Mouse (Mus musculus) embryonic facial prominence, embryonic 15.5 days (tissue): Measurements from ENCODE around the gene Ccdc149. TPM values are rescaled to one million over a fixed set of nuclear protein-coding genes. Genes with fewer than 3 reads are reported as not detected.

Experiments used
- ATAC-seq: fragments of 200-750 bp; cut with Nextera tagmentation; 2 replicates; pipeline ENCODE4 v1.8.0; 2017; ENCODE audit warnings: low read depth, moderate TSS enrichment; ENCODE audit not compliant: insufficient number of reproducible peaks, low FRiP score, low TSS enrichment
- H3K27ac ChIP-seq: fragments of 300-500 bp; sonication (generic); replicated peaks from 2 replicates; pipeline ENCODE4 v1.5.1; 2015; ENCODE audit warnings: mild to moderate bottlenecking, inconsistent platforms
- H3K27me3 ChIP-seq: fragments of 300-500 bp; sonication (generic); 2 replicates; pipeline ENCODE4 v1.6.1; 2015; ENCODE audit warnings: inconsistent platforms
- H3K36me3 ChIP-seq: fragments of 300-500 bp; sonication (generic); 2 replicates; pipeline ENCODE4 v1.6.1; 2015; ENCODE audit warnings: mild to moderate bottlenecking, inconsistent platforms
- H3K4me1 ChIP-seq: fragments of 300-500 bp; sonication (generic); 2 replicates; pipeline ENCODE4 v1.6.1; 2015; ENCODE audit warnings: inconsistent platforms
- H3K4me2 ChIP-seq: fragments of 300-500 bp; sonication (generic); replicated peaks from 2 replicates; pipeline ENCODE4 v1.6.1; 2015; ENCODE audit warnings: mild to moderate bottlenecking, inconsistent platforms
- H3K4me3 ChIP-seq: fragments of 300-500 bp; sonication (generic); replicated peaks from 2 replicates; pipeline ENCODE4 v1.5.1; 2015; ENCODE audit warnings: mild to moderate bottlenecking, inconsistent platforms
- H3K9ac ChIP-seq: fragments of 300-500 bp; sonication (generic); 2 replicates; pipeline ENCODE4 v1.6.1; 2015; ENCODE audit warnings: inconsistent platforms
- H3K9me3 ChIP-seq: fragments of 300-500 bp; sonication (generic); replicated peaks from 2 replicates; pipeline ENCODE4 v1.6.1; 2016; ENCODE audit warnings: inconsistent platforms
- WGBS: fragments of 180-500 bp; shearing (Covaris S2); methylation state at CpG from one replicate; pipeline ENCODE4 v1.1.7; 2015; 5-methylcytosine and 5-hydroxymethylcytosine counted together
- polyA plus RNA-seq: library from polyadenylated mRNA; unstranded; fragments of >200 nt; fragmentation: Nextera tagmentation; extraction: Ambion mirVana; gene quantifications from 2 replicates; pipeline ENCODE4 v1.2.1, GENCODE M21; 2015

The Ccdc149 gene
- polyA plus RNA-seq, 1 experiment from 2014 or later: 4.1 TPM

DNA sequence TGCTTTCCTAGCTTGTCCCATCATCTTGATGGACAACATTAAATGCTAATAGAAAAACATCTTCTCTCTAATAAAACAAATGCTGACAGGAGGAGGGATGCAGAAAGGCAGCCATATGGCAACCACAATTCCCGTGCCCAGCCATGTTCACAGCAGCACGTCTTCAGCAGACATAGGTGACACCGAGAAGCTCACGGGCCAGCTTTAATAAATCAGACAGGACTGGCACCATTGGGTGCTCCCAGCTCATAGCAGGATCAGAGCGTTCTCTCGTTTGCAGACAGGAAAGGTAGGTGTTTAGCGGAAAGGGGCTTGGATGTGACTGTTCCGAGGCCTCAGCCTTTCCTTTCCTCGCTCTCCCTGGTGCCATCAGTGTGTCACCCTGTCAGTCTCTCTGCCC, 95.5 kb downstream of the Ccdc149 start:
- no peak for ATAC-seq
- H3K36me3 ChIP-seq: no peaks in the 10 kb centered on the region
- H3K4me2 ChIP-seq: no peak overlapping the region
- no peaks in the 10 kb centered on the region for H3K9me3 ChIP-seq
- no peaks in the 10 kb centered on the region for H3K27me3 ChIP-seq
- H3K4me3 ChIP-seq: no peak overlapping the region
- no peak overlapping the region for H3K9ac ChIP-seq
- no peaks in the 10 kb centered on the region for H3K4me1 ChIP-seq
- 81% methylated on average over 9 of the region's 9 CpGs for WGBS
- H3K27ac ChIP-seq: no peak overlapping the region

- ATAC-seq: no peak
- Histone ChIP-seq H3K36me3 (no peaks in the 10 kb centered on the region), H3K9me3 (no peaks in the 10 kb centered on the region), H3K4me3 (no peak overlapping the region), H3K27me3 (no peaks in the 10 kb centered on the region), H3K27ac (no peak overlapping the region), H3K9ac (no peak overlapping the region), H3K4me1 (peaks cover 7% of the 10 kb centered on the region), H3K4me2 (no peak overlapping the region)
- WGBS: 63% methylated on average over 6 of the region's 6 CpGs
Observed at GRCm38 (mm10) chr5:52370901-52371300, 100.4 kb downstream of the Ccdc149 start.

- Histone ChIP-seq H3K4me2 (peak overlapping the region; percentile 38), H3K4me3 (peak overlapping the region; percentile 21), H3K9ac (no peak overlapping the region), H3K27ac (no peak overlapping the region), H3K36me3 (no peaks in the 10 kb centered on the region), H3K9me3 (no peaks in the 10 kb centered on the region), H3K4me1 (peaks cover 16% of the 10 kb centered on the region), H3K27me3 (no peaks in the 10 kb centered on the region)
- WGBS: 50% methylated on average over 63 of the region's 63 CpGs
- no peak for ATAC-seq
Observed at GRCm38 (mm10) chr5:52367866-52368840, 103.2 kb downstream of the Ccdc149 start.

DNA sequence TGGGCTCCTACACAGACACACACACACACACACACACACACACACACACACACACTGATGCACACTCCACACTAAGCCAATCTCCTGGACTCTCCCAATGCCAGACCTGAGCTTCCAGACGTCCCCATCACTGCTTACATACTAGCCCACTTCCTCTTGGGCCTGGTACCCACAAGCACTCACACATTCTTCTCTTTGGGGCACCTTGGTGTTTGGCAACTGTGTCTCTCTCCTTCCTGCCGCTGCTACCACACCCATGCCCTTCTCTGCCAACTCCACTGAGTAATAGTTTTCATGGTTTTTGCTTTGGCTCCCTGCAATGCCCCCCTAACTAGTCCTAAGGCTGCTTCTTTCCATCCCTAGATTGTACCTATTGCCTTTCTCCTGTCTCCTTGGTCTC, 104.7 kb downstream of the Ccdc149 start:
- Histone ChIP-seq H3K27ac (no peak overlapping the region), H3K9me3 (no peaks in the 10 kb centered on the region), H3K27me3 (no peaks in the 10 kb centered on the region), H3K9ac (no peak overlapping the region), H3K4me3 (no peak overlapping the region), H3K4me1 (peaks cover 18% of the 10 kb centered on the region), H3K36me3 (no peaks in the 10 kb centered on the region), H3K4me2 (no peak overlapping the region)
- no peak for ATAC-seq
- 52% methylated on average over 2 of the region's 2 CpGs for WGBS

- peaks cover 18% of the 10 kb centered on the region for H3K4me1 ChIP-seq
- no peak overlapping the region for H3K9ac ChIP-seq
- H3K9me3 ChIP-seq: no peaks in the 10 kb centered on the region
- 75% methylated on average over 5 of the region's 5 CpGs for WGBS
- H3K4me2 ChIP-seq: no peak overlapping the region
- H3K4me3 ChIP-seq: no peak overlapping the region
- ATAC-seq: no peak
- H3K27me3 ChIP-seq: no peaks in the 10 kb centered on the region
- H3K27ac ChIP-seq: no peak overlapping the region
- no peaks in the 10 kb centered on the region for H3K36me3 ChIP-seq
Observed at GRCm38 (mm10) chr5:52365930-52366329, 105.4 kb downstream of the Ccdc149 start.

DNA sequence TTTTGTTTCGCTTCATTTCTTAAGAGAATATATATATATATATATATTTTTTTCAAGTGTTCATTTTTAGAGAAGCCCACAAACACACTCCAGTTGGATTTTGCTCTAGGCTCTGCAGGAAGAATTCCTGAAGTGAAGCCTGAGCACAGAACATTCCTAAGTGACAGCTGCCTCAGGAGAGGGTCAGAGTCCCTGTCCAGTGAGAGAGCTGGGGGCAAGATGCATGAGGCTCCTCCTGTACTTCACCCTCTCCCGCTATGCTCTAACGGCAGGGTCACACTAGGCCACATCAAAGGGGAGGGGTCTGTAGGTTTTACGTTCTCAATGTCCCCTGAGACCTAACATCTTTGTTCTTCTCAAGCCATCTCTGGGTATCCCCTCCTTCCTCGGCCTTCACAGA, 106.8 kb downstream of the Ccdc149 start:
- Histone ChIP-seq H3K27ac (no peak overlapping the region), H3K4me2 (no peak overlapping the region), H3K9me3 (no peaks in the 10 kb centered on the region), H3K4me3 (no peak overlapping the region), H3K27me3 (no peaks in the 10 kb centered on the region), H3K4me1 (peaks cover 29% of the 10 kb centered on the region), H3K9ac (no peak overlapping the region), H3K36me3 (no peaks in the 10 kb centered on the region)
- no peak for ATAC-seq
- 40% methylated on average over 5 of the region's 5 CpGs for WGBS

DNA sequence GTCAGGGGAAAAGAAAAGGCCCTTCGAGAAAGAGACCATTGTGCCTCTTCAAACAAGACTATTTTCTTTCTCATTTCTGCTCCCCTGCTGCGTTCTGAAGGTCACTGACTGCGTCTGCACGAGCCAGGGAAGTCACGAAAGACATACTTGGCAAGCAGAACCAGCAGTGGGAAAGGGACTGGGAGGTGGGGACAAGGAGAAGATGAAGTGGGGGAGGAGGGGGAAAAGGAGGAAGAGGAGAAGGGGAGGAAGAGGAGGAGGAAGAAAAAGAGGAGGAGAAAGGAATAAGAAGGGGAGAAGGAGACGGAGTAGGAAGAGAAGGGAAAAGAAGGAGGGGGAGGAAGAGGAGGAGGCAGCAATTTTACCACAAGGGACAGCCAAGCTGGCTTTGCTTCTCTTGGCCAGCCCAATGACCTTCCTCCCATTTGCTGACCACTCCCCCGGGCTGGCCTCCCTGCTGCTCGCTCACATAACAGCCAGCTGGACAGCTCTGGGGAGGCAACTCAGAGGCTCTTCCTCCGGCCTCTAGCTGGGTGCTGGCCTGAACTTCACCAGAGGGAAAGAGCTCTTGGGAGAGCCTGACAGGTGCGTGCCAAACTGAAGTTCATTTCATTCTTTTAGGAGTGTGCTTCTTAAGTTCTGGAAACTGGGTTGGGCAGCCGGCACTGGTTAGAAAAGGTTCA, 107.7 kb downstream of the Ccdc149 start, which contains the start of gene Sod3:
Gene Sod3 (plus strand): TSS at position 324 of the 683 bp plus-strand sequence.
- no peak for ATAC-seq
- no peak within 1 kb of the TSS for H3K4me3 ChIP-seq
- 26% methylated on average over 11 of the region's 11 CpGs for WGBS

GRCm38 (mm10) chr5:52362776-52363467, 108.4 kb downstream of the Ccdc149 start:
- no peak for ATAC-seq
- Histone ChIP-seq H3K27me3 (no peaks in the 10 kb centered on the region), H3K36me3 (no peaks in the 10 kb centered on the region), H3K4me2 (no peak overlapping the region), H3K4me3 (no peak overlapping the region), H3K9me3 (no peaks in the 10 kb centered on the region), H3K27ac (no peak overlapping the region), H3K4me1 (peaks cover 23% of the 10 kb centered on the region), H3K9ac (no peak overlapping the region)
- 25% methylated on average over 6 of the region's 6 CpGs for WGBS

More for the DNA sequence above, 107.7 kb downstream of the Ccdc149 start, which contains the start of gene Sod3:
- Histone ChIP-seq H3K27ac (no peak within 1 kb of the TSS; the same call in 1 of the 2 replicates), H3K4me2 (no peak within 1 kb of the TSS), H3K9ac (no peak within 1 kb of the TSS), H3K36me3 (no peaks in the 10 kb centered on the region), H3K4me1 (peaks cover 29% of the 10 kb centered on the region), H3K9me3 (no peaks in the 10 kb centered on the region), H3K27me3 (no peaks in the 10 kb centered on the region)

GRCm38 (mm10) chr5:52360286-52361049, 110.9 kb downstream of the Ccdc149 start:
- no peaks in the 10 kb centered on the region for H3K36me3 ChIP-seq
- H3K9ac ChIP-seq: no peak overlapping the region
- 68% methylated on average over 21 of the region's 21 CpGs for WGBS
- H3K9me3 ChIP-seq: no peaks in the 10 kb centered on the region
- no peaks in the 10 kb centered on the region for H3K27me3 ChIP-seq
- H3K27ac ChIP-seq: no peak overlapping the region
- ATAC-seq: no peak
- no peak overlapping the region for H3K4me3 ChIP-seq
- H3K4me2 ChIP-seq: peak overlapping the region; percentile 8; the same call in 1 of the 2 replicates
- H3K4me1 ChIP-seq: peaks cover 23% of the 10 kb centered on the region

GRCm38 (mm10) chr5:52358120-52358519, 113.2 kb downstream of the Ccdc149 start:
- ATAC-seq: no peak
- no peak overlapping the region for H3K27ac ChIP-seq
- H3K4me1 ChIP-seq: peaks cover 14% of the 10 kb centered on the region
- no peaks in the 10 kb centered on the region for H3K27me3 ChIP-seq
- no peak overlapping the region for H3K4me3 ChIP-seq
- WGBS: 87% methylated on average over 6 of the region's 6 CpGs
- H3K36me3 ChIP-seq: no peaks in the 10 kb centered on the region
- no peaks in the 10 kb centered on the region for H3K9me3 ChIP-seq
- H3K4me2 ChIP-seq: no peak overlapping the region
- H3K9ac ChIP-seq: no peak overlapping the region
